Mouse (Mus musculus) heart, postnatal 0 days (tissue): Measurements from ENCODE around the gene Acyp1.

Experiments used
- CTCF ChIP-seq: IDR thresholded peaks from 2 replicates; pipeline ENCODE4 v1.5.1; 2016; ENCODE audit warnings: antibody characterized with exemption, control low read depth, low read depth
- EP300 ChIP-seq: IDR thresholded peaks from 2 replicates; pipeline ENCODE4 v1.6.1; 2016; ENCODE audit warnings: antibody characterized with exemption, low read depth

GRCm38 (mm10) chr12:85284996-85285395 lies 3.2 kb downstream of the Acyp1 start:
- TF ChIP-seq CTCF: no peak
- TF ChIP-seq EP300: no peak
